Mouse (Mus musculus): ENCODE results near the gene Gas2l1. TPM values are rescaled to one million over a fixed set of nuclear protein-coding genes. Genes with fewer than 3 reads are reported as not detected.

The Gas2l1 gene
- total and polyA plus RNA-seq, 3 experiments, result 41.1 to 89.0 TPM; not detected in 1

DNA sequence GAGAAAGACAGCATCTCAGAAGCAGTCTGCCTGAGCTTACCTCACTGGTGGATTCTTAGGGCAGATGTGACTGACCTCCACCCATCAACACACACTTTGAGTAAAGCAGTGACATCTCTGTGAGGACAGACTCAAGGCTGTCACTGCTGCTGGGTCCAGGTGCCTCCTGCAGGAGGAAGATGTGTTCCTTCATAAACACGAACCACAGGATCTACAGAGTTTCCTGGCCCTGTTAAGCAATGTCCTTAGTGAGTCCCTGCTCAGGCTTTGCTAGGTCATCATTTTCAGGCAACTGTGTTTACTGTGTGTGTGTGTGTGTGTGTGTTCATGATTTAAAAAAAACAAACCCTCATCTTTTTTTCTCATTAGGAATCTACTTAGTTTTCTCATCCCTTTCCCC lies 53.6 kb downstream of the Gas2l1 start:
- peaks cover 29 to 30% of the 10 kb centered on the region in 2 experiments for H3K4me1 ChIP-seq (ENCODE audit: control insufficient read depth in 1 of 2, insufficient read depth in 2 of 2, low read length in 2 of 2)
- TF ChIP-seq ETS1 (IDR thresholded peaks at IDR 0.05; ENCODE audit: low read depth, low read length) (no peak), JUND (IDR thresholded peaks at IDR 0.05; ENCODE audit: low read depth, low read length) (no peak), MEF2A (IDR thresholded peaks at IDR 0.05; ENCODE audit: extremely low read depth, insufficient replicate concordance, low read depth, low read length, poor library complexity, severe bottlenecking) (no peak), USF1 (IDR thresholded peaks at IDR 0.05; ENCODE audit: low read depth, low read length) (no peak), RCOR1 (IDR thresholded peaks at IDR 0.05; ENCODE audit: low read depth, low read length) (no peak), MAZ (IDR thresholded peaks at IDR 0.05; ENCODE audit: low read depth, low read length) (no peak), ELF1 (IDR thresholded peaks at IDR 0.05; ENCODE audit: low read depth, low read length) (no peak), GATA1 (IDR thresholded peaks at IDR 0.05; ENCODE audit: low read depth, low read length) (no peak), GABPA (IDR thresholded peaks at IDR 0.05; ENCODE audit: low read depth, low read length) (no peak), NRF1 (IDR thresholded peaks at IDR 0.05; ENCODE audit: insufficient read depth, low read depth, low read length, poor library complexity, severe bottlenecking) (no peak)
- H3K36me3 ChIP-seq (ENCODE audit: control insufficient read depth in 1 of 2, insufficient read depth in 2 of 2, low read length in 2 of 2), result peaks cover 22 to 38% of the 10 kb centered on the region in 2 experiments
- H3K9me3 ChIP-seq (replicated peaks; ENCODE audit: insufficient read depth, low read length), result no peaks in the 10 kb centered on the region
- H3K27me3 ChIP-seq (ENCODE audit: control insufficient read depth in 1 of 2, insufficient read depth in 2 of 2, low read length in 2 of 2), result no peaks in the 10 kb centered on the region
- DNase-seq (ENCODE audit: low read depth, low spot score), result no peak
- H3K9ac ChIP-seq (ENCODE audit: control insufficient read depth, low read depth, low read length, poor library complexity, severe bottlenecking), result no peak overlapping the region
- H3K4me3 ChIP-seq (ENCODE audit: control insufficient read depth in 1 of 2, insufficient read depth in 1 of 2, low read depth in 2 of 2, low read length in 2 of 2), result no peak overlapping the region
- no peak overlapping the region for H3K27ac ChIP-seq (ENCODE audit: control insufficient read depth, low read depth, low read length)
- no peaks in the 10 kb centered on the region for H3K79me2 ChIP-seq (ENCODE audit: control insufficient read depth, insufficient read depth, low read length, poor library complexity)

GRCm38 (mm10) chr11:5010205-5010604 lies 54.9 kb downstream of the Gas2l1 start:
- peak overlapping the region; percentile 88 for H3K27ac ChIP-seq (ENCODE audit: control insufficient read depth, low read depth, low read length)
- H3K79me2 ChIP-seq (ENCODE audit: control insufficient read depth, insufficient read depth, low read length, poor library complexity), result peaks cover 1% of the 10 kb centered on the region; the same call in 1 of the 2 replicates
- H3K9me3 ChIP-seq (replicated peaks; ENCODE audit: insufficient read depth, low read length), result no peaks in the 10 kb centered on the region
- no peak for DNase-seq (ENCODE audit: low read depth, low spot score)
- H3K27me3 ChIP-seq (ENCODE audit: control insufficient read depth in 1 of 2, insufficient read depth in 2 of 2, low read length in 2 of 2), result no peaks in the 10 kb centered on the region
- peaks cover 40 to 41% of the 10 kb centered on the region in 2 experiments for H3K4me1 ChIP-seq (ENCODE audit: control insufficient read depth in 1 of 2, insufficient read depth in 2 of 2, low read length in 2 of 2)
- no peak overlapping the region for H3K4me3 ChIP-seq (ENCODE audit: control insufficient read depth in 1 of 2, insufficient read depth in 1 of 2, low read depth in 2 of 2, low read length in 2 of 2)
- no peak for TF ChIP-seq ZNF384 (IDR thresholded peaks at IDR 0.05; ENCODE audit: low read depth, low read length)
- no peak for TF ChIP-seq ZMIZ1 (IDR thresholded peaks at IDR 0.05; ENCODE audit: low read depth, low read length)
- TF ChIP-seq EP300 (IDR thresholded peaks at IDR 0.05; ENCODE audit: low read depth in 1 of 2, low read length in 2 of 2), result no peak; a peak in 1 of 4 replicates
- no peak for TF ChIP-seq POLR2AphosphoS5 (IDR thresholded peaks at IDR 0.05; ENCODE audit: borderline replicate concordance, low read depth, low read length)
- TF ChIP-seq ELF1 (IDR thresholded peaks at IDR 0.05; ENCODE audit: low read depth, low read length), result no peak
- no peak for TF ChIP-seq ZC3H11A (IDR thresholded peaks at IDR 0.05; ENCODE audit: low read depth, low read length)
- TF ChIP-seq ZKSCAN1 (IDR thresholded peaks at IDR 0.05; ENCODE audit: low read depth, low read length), result no peak
- no peak for TF ChIP-seq NELFE (IDR thresholded peaks at IDR 0.05; ENCODE audit: low read depth, low read length)
- 0 out of 2 replicates have a peak, but pooled peaks have one; percentile 2 for TF ChIP-seq TCF12 (IDR thresholded peaks at IDR 0.05; ENCODE audit: low read depth, low read length)
- TF ChIP-seq MAFK (IDR thresholded peaks at IDR 0.05; ENCODE audit: borderline replicate concordance, low read depth, low read length), result no peak
- TF ChIP-seq CTCF (IDR thresholded peaks at IDR 0.05 in 2 of 3, conservative IDR thresholded peaks at IDR 0.05 in 1 of 3; ENCODE audit: control insufficient read depth in 1 of 3, insufficient read depth in 1 of 3, low read depth in 2 of 3, low read length in 3 of 3, poor library complexity in 1 of 3, severe bottlenecking in 1 of 3), result no peak
- TF ChIP-seq GATA1 (IDR thresholded peaks at IDR 0.05; ENCODE audit: low read depth, low read length), result no peak
- TF ChIP-seq JUND (IDR thresholded peaks at IDR 0.05; ENCODE audit: low read depth, low read length), result no peak
- TF ChIP-seq MAX (IDR thresholded peaks at IDR 0.05; ENCODE audit: low read length), result peak; percentile 56; the same call in 1 of the 2 replicates
- TF ChIP-seq CHD1 (IDR thresholded peaks at IDR 0.05; ENCODE audit: low read depth, low read length), result no peak
- TF ChIP-seq MXI1 (IDR thresholded peaks at IDR 0.05; ENCODE audit: low read depth, low read length), result no peak
- no peak for TF ChIP-seq SMC3 (IDR thresholded peaks at IDR 0.05; ENCODE audit: low read depth, low read length)
- H3K36me3 ChIP-seq (ENCODE audit: control insufficient read depth in 1 of 2, insufficient read depth in 2 of 2, low read length in 2 of 2), result peaks cover 22 to 51% of the 10 kb centered on the region in 2 experiments
- H3K9ac ChIP-seq (ENCODE audit: control insufficient read depth, low read depth, low read length, poor library complexity, severe bottlenecking), result peak overlapping the region; percentile 31; the same call in 1 of the 2 replicates
